Mouse (Mus musculus) MEL-GATA-1-ER (cell line): Measurements from ENCODE around the gene Slc45a2.

Source experiments
- DNase-seq: peaks from one replicate; pipeline ENCODE4 v3.0.0-alpha.2; 2012; ENCODE audit warnings: low read depth; ENCODE audit errors: extremely low read depth

Slc45a2 gene

GRCm38 (mm10) chr15:11003791-11004190 is 3.3 kb downstream of the Slc45a2 start:
- no peak for DNase-seq

- no peak for DNase-seq
Measured at GRCm38 (mm10) chr15:11004646-11005045, 4.1 kb downstream of the Slc45a2 start.

GRCm38 (mm10) chr15:11008756-11009155 is 8.2 kb downstream of the Slc45a2 start:
- no peak for DNase-seq

DNA sequence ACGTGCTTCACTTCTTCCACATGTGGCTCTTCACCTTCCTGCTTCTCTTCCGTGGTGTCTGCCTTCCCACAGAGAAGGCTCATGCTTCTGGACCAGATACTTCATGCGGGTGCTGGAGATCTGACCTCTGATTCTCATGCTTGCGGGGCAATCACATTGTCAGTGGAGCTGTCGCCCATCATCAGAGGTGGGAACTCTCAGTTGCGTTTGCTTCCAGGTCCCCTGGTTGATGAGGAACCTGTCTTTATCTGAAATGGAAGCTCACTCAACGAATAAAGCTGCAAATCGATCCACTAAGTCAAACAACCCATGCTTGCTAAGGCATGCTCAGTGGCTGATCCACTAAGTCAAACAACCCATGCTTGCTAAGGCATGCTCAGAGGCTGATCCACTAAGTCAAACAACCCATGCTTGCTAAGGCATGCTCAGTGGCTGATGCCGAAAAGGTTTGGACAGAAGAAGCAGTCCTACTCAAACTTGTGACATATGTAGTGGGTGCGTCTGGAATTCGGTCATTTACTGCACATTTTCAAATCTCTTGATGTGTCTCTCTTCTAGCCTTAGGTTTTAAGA is 10.5 kb downstream of the Slc45a2 start:
- no peak for DNase-seq

GRCm38 (mm10) chr15:11014931-11015330 is 14.4 kb downstream of the Slc45a2 start:
- no peak for DNase-seq

- no peak for DNase-seq
Measured at GRCm38 (mm10) chr15:11026801-11027561, 26.5 kb downstream of the Slc45a2 start.

DNA sequence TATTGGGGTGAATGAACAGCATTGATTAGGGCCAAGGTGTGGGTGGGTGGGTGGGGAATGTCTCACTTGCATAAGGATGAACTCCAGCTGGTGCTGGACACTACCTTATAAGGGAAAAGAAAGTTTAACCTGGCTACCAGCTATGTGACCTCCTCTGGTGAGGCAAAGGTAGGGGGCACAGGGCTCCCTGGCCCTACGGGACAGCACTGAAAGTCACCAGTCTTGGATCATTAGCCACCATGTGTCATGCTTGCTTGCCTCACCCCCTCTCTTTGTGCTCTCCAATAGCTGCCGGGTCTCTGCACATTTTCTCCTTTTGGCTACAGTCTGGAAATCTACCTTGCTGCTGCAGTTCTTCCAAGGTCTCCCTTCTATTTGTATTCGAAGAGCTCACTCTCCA is 29.7 kb downstream of the Slc45a2 start:
- no peak for DNase-seq

GRCm38 (mm10) chr15:11035947-11036474 is 35.5 kb downstream of the Slc45a2 start:
- DNase-seq, result no peak

DNA sequence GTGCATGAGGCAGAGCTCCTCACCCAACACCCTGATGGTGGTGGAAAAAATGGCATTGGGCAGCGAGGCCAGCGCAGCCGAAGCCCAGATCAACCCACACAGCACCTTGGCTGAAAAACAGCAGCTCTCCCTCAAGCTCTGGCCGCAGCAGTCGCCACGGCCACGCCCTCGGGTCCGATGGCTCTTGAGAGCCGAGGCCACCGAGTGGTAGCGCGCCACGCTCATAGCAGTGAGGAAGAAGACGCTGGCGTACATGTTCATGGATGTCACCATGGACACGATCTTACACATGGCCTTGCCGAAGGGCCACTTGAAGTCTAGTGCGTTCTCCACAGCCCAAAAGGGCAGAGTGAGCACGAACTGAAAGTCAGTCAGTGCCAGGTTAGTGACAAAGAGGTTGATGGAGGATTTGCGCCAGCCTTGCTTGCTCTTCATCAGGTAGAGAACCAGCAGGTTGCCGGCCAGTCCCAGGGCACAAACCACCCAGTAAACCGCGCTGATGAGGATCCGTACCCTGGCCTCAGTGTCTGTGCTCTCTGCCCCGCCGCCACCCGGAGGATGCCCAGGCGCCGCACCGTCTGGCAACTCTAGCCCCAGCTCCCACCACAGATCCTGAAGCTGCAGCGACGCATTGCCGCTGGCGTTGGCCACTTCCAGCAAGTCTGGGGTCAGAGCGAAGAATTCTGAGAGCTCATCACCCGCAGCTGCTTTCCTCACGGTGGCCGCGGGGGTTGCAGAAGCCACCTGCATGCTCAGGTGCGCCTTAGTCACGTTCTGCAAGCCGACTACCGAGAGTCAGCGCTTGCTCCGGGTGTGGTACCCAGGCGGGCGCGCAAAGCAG is 36.2 kb downstream of the Slc45a2 start:
- DNase-seq, result no peak

DNA sequence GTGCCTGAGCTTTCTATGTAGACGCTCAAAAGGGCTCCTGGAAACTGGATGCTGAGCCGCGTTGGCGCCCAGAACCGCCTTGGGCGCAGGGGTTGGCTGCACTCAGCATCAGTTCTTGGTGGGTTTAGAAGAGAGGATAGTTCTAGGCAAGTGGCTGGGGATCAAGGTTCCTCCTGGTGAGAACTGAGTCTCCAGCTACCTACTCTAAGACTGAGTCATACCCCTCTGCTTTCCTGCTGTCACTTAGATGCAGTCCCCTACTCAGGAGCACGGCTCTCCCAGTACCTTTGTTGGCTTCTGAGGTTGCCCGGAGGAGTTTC is 36.8 kb downstream of the Slc45a2 start:
- no peak for DNase-seq

GRCm38 (mm10) chr15:11037711-11038110 is 37.2 kb downstream of the Slc45a2 start, which contains the start of gene Rxfp3:
Rxfp3 (minus strand) TSS chr15:11037991.
- no peak for DNase-seq

GRCm38 (mm10) chr15:11038476-11038875 is 38.0 kb downstream of the Slc45a2 start:
- peak; percentile 1 for DNase-seq

DNA sequence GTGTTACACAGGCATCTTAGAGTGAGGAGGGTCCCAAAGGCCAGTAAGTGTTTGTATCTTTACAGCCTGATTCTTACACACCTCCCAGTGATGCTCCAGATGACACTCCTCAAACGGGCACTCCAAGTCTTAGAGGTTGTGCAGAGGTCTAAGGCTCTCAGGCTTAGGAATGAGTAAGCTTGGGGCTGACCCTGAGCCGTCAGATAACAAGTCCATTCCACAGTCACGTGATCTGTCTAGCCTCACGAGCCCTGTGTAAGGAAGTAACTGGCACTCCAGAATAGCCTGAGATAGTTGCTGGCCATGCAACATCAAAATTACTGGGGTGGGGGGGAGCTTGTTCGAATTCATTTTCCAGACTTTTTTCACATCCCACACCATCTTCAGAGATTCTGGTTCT is 39.5 kb downstream of the Slc45a2 start:
- no peak for DNase-seq

- DNase-seq, result no peak
Measured at GRCm38 (mm10) chr15:11041229-11041628, 40.7 kb downstream of the Slc45a2 start.

DNA sequence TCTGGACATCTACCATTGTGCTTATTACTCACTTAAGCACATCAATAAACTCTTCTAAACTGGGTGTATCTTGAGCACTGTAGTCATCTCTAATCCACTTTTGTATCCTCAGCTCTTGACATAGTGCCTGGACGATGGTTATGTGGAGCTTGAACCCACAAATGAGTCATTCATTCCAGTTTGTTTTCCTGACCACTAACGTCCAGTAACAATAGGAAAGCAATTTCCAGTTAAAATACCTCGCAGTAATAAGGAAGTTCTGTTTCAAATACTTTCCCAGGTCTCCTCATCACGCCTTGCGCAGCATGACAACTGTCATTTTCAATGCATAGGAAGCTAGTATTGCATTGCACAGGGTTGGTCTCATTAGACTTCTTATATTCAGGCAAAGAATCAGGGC is 42.3 kb downstream of the Slc45a2 start:
- DNase-seq, result no peak

DNA sequence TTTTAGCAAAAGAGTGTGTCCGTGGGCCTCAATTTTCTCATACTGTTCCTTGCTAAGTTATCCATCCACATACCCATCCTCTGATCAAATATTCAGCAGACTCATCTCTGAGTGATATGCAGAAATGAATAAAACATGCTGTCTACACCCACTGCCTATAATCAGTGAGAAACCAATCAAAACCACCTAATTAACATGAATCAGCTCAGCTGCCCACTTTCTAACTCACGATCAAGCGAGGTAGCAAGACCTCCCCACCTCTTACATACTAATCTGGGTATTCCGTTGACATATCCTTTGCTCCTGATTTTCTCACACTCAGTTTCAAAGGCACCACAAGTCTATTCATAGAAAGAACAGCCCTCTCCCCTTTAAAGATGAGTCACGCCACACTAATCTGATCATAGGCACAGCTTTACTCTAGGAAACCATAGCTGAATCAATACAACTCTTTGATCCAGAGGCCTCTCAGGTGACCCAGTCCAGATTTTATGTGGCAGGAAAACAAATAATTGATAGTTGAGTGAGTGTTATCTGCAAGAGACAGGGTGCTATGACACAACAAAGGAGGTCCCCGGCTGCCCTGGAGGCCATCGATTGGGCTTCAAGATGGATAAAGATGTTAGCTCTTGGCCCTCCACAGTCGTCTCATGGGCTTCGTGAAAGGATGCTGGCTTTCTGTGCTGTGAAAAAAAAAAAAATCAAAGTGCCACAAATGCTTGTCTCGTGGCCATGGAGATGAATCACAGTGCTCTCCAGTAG is 53.3 kb downstream of the Slc45a2 start:
- no peak for DNase-seq

DNA sequence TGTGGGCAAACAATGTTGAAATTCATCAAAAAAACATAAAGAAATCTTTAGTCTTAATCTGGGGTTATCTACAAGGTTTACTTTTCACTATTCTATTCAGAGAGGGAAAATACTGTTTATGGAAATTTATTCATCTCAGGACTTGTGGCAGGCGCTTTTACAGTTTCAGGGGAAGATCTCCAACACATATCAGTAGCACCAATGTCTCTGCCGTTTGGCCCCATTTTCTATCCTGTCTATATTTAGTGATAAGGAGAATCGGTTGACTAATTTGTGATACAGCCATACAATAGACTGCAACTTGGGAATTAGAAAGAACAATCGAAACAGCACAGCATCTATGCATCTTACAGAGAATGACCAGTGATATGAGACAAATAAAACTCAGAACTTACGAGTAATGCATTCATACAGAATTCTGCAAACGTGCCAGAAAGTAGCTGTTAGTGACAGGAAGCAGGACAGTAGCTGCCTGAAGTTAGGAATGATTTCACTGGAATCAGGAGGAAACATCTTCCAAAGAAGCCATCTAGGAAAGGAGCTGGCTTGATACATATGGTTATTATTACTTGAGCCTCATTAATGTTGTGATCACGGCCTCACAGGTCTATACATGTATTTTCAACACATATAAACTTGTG is 54.0 kb downstream of the Slc45a2 start:
- no peak for DNase-seq

GRCm38 (mm10) chr15:11062903-11063302 is 62.4 kb downstream of the Slc45a2 start:
- DNase-seq, result no peak

- DNase-seq, result no peak
Measured at GRCm38 (mm10) chr15:11064160-11064557, 63.6 kb downstream of the Slc45a2 start.

GRCm38 (mm10) chr15:11064558-11065411 is 64.3 kb downstream of the Slc45a2 start, which contains the start of gene Adamts12:
Adamts12 (plus strand) TSS chr15:11064790.
- DNase-seq, result no peak
